Mouse (Mus musculus) limb, embryonic 11.5 days (tissue): ENCODE data around the gene Pkn2. TPM values are rescaled to one million over a fixed set of nuclear protein-coding genes. Genes with fewer than 3 reads are reported as not detected.
A peak's percentile ranks its signal among the peaks of the same experiment; 100 is the strongest.

Experiments used
- ATAC-seq: fragments of 200-750 bp; cut with Nextera tagmentation; 2 replicates; pipeline ENCODE4 v1.8.0; 2017; ENCODE audit warnings: low read depth; ENCODE audit not compliant: insufficient number of reproducible peaks, low FRiP score, low TSS enrichment
- DNase-seq: peaks from one replicate; pipeline ENCODE4 v3.0.0-alpha.2; 2015; ENCODE audit warnings: low spot score
- H3K27ac ChIP-seq: fragments of 300-500 bp; sonication (generic); replicated peaks from 2 replicates; pipeline ENCODE4 v1.5.1; 2014; ENCODE audit warnings: low read depth, mild to moderate bottlenecking, low read length
- H3K27me3 ChIP-seq: fragments of 300-500 bp; sonication (generic); 2 replicates; pipeline ENCODE4 v1.6.1; 2014; ENCODE audit warnings: mild to moderate bottlenecking, low read length, mixed read lengths; ENCODE audit not compliant: control insufficient read depth, insufficient read depth
- H3K36me3 ChIP-seq: fragments of 300-500 bp; sonication (generic); 2 replicates; pipeline ENCODE4 v1.6.1; 2014; ENCODE audit warnings: mild to moderate bottlenecking, low read length, moderate library complexity, mixed read lengths; ENCODE audit not compliant: control insufficient read depth, insufficient read depth
- H3K4me1 ChIP-seq: fragments of 300-500 bp; sonication (generic); 2 replicates; pipeline ENCODE4 v1.6.1; 2014; ENCODE audit warnings: low read length, mixed read lengths; ENCODE audit not compliant: control insufficient read depth, insufficient read depth
- H3K4me2 ChIP-seq: fragments of 300-500 bp; sonication (generic); 2 replicates; pipeline ENCODE4 v1.6.1; 2014; ENCODE audit warnings: low read depth, mild to moderate bottlenecking, moderate library complexity; ENCODE audit not compliant: severe bottlenecking
- H3K4me3 ChIP-seq: fragments of 300-500 bp; sonication (generic); 2 replicates; pipeline ENCODE4 v1.5.1; 2014; ENCODE audit warnings: low read depth, low read length
- H3K9ac ChIP-seq: fragments of 300-500 bp; sonication (generic); 2 replicates; pipeline ENCODE4 v1.6.1; 2014; ENCODE audit warnings: mild to moderate bottlenecking, low read length
- H3K9me3 ChIP-seq: fragments of 300-500 bp; sonication (generic); 2 replicates; pipeline ENCODE4 v1.6.1; 2016; ENCODE audit warnings: low read length; ENCODE audit not compliant: control insufficient read depth
- WGBS: fragments of 180-500 bp; shearing (Covaris S2); extraction: QIAGEN DNeasy Blood & Tissue Kit; methylation state at CpG from one replicate; pipeline ENCODE4 v1.1.7; 2014; 5-methylcytosine and 5-hydroxymethylcytosine counted together
- polyA plus RNA-seq: library from polyadenylated mRNA; unstranded; fragments of >200 nt; fragmentation: Nextera tagmentation; extraction: Ambion mirVana; gene quantifications from 2 replicates; pipeline ENCODE4 v1.2.1, GENCODE M21; 2014

The Pkn2 gene
- 52.8 and 54.5 TPM in 2 replicates for polyA plus RNA-seq

GRCm38 (mm10) chr3:142881872-142882623 lies at the start of gene Pkn2:
Gene Pkn2 (minus strand): TSS chr3:142882004.
- H3K9ac ChIP-seq: peak within 1 kb of the TSS; percentile 95
- no peaks in the 10 kb centered on the region for H3K27me3 ChIP-seq
- no peaks in the 10 kb centered on the region for H3K4me1 ChIP-seq
- ATAC-seq (peak; percentile 99), DNase-seq (peak; percentile 98)
- under 1% methylated on average over 62 of the region's 84 CpGs for WGBS
- peak within 1 kb of the TSS; percentile 52 for H3K4me2 ChIP-seq
- H3K9me3 ChIP-seq: no peaks in the 10 kb centered on the region
- H3K4me3 ChIP-seq: peak within 1 kb of the TSS; percentile 98
- H3K27ac ChIP-seq: peak within 1 kb of the TSS; percentile 92
- H3K36me3 ChIP-seq: no peaks in the 10 kb centered on the region

GRCm38 (mm10) chr3:142929906-142930305 lies 48.1 kb upstream of the Pkn2 start:
- Histone ChIP-seq H3K4me2 (no peak overlapping the region), H3K9ac (no peak overlapping the region), H3K4me1 (no peaks in the 10 kb centered on the region), H3K27ac (no peak overlapping the region), H3K36me3 (no peaks in the 10 kb centered on the region), H3K4me3 (no peak overlapping the region), H3K27me3 (no peaks in the 10 kb centered on the region), H3K9me3 (no peaks in the 10 kb centered on the region)
- DNase-seq: peak; percentile 11
- WGBS: 74% methylated on average over 2 of the region's 2 CpGs
- no peak for ATAC-seq

- 88% methylated on average over 3 of the region's 3 CpGs for WGBS
- H3K9ac ChIP-seq: no peak overlapping the region
- ATAC-seq: no peak
- no peaks in the 10 kb centered on the region for H3K27me3 ChIP-seq
- DNase-seq: no peak
- no peaks in the 10 kb centered on the region for H3K4me1 ChIP-seq
- no peak overlapping the region for H3K4me2 ChIP-seq
- no peak overlapping the region for H3K4me3 ChIP-seq
- no peaks in the 10 kb centered on the region for H3K9me3 ChIP-seq
- H3K27ac ChIP-seq: no peak overlapping the region
- H3K36me3 ChIP-seq: no peaks in the 10 kb centered on the region
Measured at GRCm38 (mm10) chr3:142927311-142927710, 45.5 kb upstream of the Pkn2 start.

- DNase-seq: no peak
- ATAC-seq: no peak
Measured at GRCm38 (mm10) chr3:142924831-142925348, 43.1 kb upstream of the Pkn2 start.

GRCm38 (mm10) chr3:142919070-142919469 lies 37.3 kb upstream of the Pkn2 start:
- Histone ChIP-seq H3K4me1 (no peaks in the 10 kb centered on the region), H3K27ac (no peak overlapping the region), H3K4me2 (no peak overlapping the region), H3K27me3 (no peaks in the 10 kb centered on the region), H3K36me3 (no peaks in the 10 kb centered on the region), H3K9ac (no peak overlapping the region), H3K9me3 (no peaks in the 10 kb centered on the region), H3K4me3 (no peak overlapping the region)
- 57% methylated on average over 3 of the region's 3 CpGs for WGBS
- DNase-seq (no peak), ATAC-seq (no peak)

More at GRCm38 (mm10) chr3:142924831-142925348, 43.1 kb upstream of the Pkn2 start:
- no peak overlapping the region for H3K4me3 ChIP-seq
- H3K4me1 ChIP-seq: no peaks in the 10 kb centered on the region
- no peak overlapping the region for H3K9ac ChIP-seq
- no peak overlapping the region for H3K27ac ChIP-seq
- no peaks in the 10 kb centered on the region for H3K27me3 ChIP-seq
- 89% methylated on average over 2 of the region's 2 CpGs for WGBS
- no peak overlapping the region for H3K4me2 ChIP-seq
- H3K36me3 ChIP-seq: no peaks in the 10 kb centered on the region
- H3K9me3 ChIP-seq: no peaks in the 10 kb centered on the region

GRCm38 (mm10) chr3:142917760-142918439 lies 36.1 kb upstream of the Pkn2 start:
- Histone ChIP-seq H3K9me3 (no peaks in the 10 kb centered on the region), H3K4me2 (no peak overlapping the region), H3K4me3 (no peak overlapping the region), H3K9ac (no peak overlapping the region), H3K4me1 (no peaks in the 10 kb centered on the region), H3K27me3 (no peaks in the 10 kb centered on the region), H3K27ac (no peak overlapping the region), H3K36me3 (no peaks in the 10 kb centered on the region)
- 69% methylated on average over 4 of the region's 4 CpGs for WGBS
- peak; percentile 18 for DNase-seq
- ATAC-seq: no peak

- Histone ChIP-seq H3K27ac (no peak overlapping the region), H3K9ac (no peak overlapping the region), H3K4me2 (no peak overlapping the region), H3K36me3 (no peaks in the 10 kb centered on the region), H3K9me3 (no peaks in the 10 kb centered on the region), H3K4me3 (no peak overlapping the region), H3K27me3 (no peaks in the 10 kb centered on the region), H3K4me1 (no peaks in the 10 kb centered on the region)
- no peak for DNase-seq
- ATAC-seq: no peak
- WGBS: 89% methylated on average over 4 of the region's 4 CpGs
Measured at GRCm38 (mm10) chr3:142917171-142917570, 35.4 kb upstream of the Pkn2 start.

- Histone ChIP-seq H3K27ac (no peak overlapping the region), H3K9ac (no peak overlapping the region), H3K4me3 (no peak overlapping the region), H3K36me3 (no peaks in the 10 kb centered on the region), H3K9me3 (no peaks in the 10 kb centered on the region), H3K4me2 (no peak overlapping the region), H3K4me1 (no peaks in the 10 kb centered on the region), H3K27me3 (no peaks in the 10 kb centered on the region)
- WGBS: 77% methylated on average over 1 of the region's 1 CpGs
- DNase-seq (no peak), ATAC-seq (no peak)
Measured at GRCm38 (mm10) chr3:142913295-142913694, 31.5 kb upstream of the Pkn2 start.
